Mouse (Mus musculus): ENCODE results near the gene Bak1.

Gene Bak1

DNA sequence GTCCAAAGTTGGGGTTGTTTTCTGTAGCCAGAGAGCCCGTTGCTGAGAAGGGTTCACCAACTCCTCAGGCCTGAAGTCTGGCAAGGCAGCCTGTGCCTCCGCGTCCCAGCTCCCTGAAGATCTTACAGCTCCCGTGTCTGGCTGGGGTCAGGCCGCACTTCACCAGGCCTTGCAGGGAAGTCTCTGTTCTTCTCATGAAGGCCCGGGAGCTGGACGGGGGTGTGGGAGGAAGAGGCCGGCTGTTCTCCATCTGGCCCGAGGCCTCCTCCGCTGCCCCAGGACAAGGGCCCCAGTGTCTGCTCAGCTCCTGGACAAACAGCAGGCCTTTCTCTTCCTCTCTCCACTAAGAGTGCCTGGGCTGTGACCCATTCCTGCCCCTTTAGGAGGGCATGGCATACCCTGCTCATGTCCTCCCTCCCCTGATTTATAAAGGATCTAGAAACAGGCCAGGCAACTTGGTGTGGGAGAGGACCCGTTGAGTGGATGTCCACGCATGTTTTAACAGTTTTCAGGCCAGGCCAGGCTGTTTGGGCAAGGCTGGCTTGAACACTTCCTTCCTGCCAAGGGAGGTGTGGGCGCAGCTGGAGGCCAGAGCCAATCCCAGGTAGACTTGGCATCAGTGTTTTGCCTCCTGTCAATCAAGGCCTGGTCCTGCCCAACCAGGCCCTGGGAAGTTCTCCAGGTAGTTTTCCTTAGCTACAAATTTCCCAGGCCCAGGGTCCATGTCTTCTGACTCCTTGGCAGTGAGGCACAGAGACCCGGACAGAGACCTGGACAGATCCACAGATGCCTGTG lies 19.8 kb upstream of the Bak1 start:
- no peak for DNase-seq (ENCODE audit: low spot score)

DNA sequence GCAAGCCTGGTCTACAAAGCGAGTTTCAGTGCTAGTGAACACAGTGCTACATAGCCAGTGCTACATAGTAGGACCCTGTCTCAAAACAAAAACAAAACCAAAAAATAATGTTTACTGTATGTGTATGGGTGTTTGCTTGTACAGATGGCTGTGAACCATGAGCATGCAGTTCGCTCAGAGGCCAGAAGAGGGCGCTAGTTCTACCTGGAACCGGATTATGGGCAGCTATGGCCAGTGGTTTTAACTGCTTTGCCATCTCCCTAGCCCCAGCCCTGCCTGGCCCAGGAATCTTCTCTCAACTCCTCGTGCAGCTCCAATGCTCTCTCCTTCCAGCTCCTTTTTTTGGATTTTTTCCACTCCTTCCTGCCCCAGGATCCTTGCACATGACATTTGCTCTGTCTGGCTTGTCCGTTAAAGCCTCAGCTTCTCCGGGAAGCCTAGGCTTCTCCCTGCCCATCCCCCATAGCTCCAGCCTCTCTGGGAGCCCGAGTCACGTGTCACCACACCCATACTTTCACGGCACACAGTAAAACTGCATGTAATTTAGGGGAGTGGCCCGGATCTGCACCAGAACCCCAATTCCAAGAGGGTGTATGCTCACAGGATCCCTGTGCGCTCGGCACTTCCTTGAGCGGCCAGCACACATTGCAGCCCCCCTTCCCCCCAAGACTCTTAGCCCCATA lies 19.1 kb upstream of the Bak1 start:
- no peak for DNase-seq (ENCODE audit: low spot score)

DNA sequence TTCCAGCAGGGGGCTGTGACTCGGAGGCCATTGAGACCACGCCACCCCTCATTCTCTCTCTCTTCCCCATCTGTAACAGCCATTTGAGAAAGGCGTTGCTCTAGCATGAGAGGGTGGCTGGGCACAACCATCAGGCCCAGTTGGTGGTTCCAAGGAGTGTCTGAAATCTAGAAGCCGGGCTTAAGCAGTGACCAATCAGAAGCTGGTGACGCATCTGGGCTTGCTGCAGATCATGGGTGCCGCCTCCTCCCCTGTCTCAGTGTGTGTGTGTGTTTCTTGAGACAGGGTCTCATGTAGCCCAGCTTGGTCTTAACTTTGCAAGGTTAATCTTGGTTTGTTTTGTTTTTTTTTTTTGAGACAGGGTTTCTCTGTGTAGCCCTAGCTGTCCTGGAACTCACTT lies 16.4 kb upstream of the Bak1 start:
- no peak for DNase-seq (ENCODE audit: low spot score)

DNA sequence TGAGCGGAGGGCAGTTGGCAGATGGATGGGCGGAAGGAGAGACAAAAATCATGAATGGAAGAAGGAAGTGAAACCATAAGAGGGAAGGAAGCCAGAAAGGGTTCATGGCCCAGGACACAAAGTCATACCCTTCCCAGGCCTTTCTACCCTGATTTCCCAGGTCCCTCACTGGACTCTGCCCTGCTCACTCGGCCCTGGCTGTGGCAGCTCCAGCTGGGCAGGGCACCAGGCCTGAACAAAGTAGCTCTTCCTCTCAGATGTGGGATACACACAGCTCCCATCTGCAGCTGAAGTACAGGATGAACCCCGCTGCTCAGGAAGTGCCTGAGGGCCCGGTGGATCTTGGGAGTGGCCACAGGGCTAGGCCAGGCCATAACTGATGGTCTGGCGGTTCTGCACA lies 14.0 kb upstream of the Bak1 start:
- no peak for DNase-seq (ENCODE audit: low spot score)

DNA sequence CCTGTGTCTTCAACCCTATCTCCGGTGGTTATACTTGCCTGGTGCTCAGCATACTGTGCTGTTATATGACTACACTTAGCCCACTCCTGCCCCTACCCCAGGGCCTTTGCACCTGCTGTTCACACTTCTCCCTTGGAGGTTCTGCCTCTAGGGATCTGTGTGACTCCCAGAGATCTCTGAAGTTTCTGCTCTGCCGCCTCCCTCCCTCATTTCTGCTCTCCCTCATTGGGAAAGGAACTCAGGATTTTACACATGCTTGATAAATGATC lies 12.9 kb upstream of the Bak1 start:
- no peak for DNase-seq (ENCODE audit: low spot score)

DNA sequence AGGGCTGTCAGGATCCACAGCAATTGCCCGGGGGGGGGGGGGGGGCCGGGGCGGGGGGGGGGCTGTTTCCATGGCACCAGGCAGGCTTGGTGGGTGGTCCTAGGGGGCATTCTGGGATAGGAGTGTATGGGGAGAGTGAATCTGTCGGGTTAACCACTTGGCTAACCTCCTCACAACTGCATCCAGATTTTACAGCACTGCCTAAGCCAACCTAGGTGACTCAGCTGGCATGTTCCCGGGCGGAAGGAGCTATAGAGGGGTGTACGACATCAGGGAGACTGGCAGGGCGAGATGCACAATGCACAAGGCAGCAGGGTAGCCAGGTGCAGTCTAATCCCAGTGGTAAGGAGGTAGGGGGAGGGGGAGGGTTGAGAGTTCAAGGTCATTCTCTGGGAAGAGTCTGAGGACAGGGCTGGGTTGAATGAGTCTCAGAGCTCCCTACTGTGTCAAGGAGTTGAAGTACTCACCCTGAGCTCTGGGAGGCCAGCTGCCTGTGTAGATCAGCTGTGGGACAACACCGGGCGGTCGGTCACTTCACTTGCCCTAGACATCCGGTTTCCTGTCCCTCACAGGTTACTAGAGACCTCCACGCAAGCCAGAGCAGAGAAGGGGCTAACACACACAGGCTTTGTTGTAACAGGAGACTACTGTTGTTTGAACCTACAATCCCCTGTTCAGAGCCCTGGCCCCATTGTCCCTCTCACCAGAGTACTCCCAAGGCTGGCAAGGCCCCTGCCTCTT lies 12.4 kb upstream of the Bak1 start:
- peak; percentile 58 for DNase-seq (ENCODE audit: low spot score)

DNA sequence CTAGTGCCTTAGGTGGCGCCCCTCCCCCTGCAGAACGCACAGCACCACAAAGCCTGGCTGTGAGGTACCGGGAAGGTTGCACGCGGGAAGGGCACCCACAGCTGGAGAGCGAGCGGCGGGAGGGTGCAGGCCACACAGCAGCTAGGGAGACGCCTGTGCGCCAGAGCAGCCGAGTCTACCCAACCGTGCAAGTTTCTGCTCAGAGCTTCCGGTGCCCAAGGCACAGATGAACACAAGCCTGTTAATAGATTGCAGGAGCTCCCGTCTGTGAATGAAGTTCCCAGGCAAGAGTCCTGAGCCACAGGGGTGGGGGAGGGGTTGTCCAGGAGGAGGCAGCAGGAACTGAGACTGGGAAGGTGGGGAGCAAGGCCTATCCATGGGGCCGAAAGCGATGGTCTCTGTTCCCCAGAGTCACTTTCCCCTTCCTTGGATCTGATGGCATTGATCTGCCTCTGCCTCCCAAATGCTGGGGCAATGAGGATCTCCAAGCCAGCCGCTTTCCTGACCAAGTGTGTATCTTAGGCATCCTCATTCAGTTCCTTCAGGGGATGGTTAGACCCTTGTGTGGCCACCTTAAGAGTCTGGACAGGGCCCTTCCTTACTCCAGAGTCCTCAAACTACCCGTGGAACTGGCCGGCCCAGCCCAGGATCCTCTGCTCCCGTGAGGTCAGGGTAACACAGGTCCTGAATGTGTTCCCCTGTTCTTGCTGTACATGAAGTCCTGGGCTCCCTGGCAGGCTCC lies 11.7 kb upstream of the Bak1 start:
- DNase-seq (ENCODE audit: low spot score), result peak; percentile 70

DNA sequence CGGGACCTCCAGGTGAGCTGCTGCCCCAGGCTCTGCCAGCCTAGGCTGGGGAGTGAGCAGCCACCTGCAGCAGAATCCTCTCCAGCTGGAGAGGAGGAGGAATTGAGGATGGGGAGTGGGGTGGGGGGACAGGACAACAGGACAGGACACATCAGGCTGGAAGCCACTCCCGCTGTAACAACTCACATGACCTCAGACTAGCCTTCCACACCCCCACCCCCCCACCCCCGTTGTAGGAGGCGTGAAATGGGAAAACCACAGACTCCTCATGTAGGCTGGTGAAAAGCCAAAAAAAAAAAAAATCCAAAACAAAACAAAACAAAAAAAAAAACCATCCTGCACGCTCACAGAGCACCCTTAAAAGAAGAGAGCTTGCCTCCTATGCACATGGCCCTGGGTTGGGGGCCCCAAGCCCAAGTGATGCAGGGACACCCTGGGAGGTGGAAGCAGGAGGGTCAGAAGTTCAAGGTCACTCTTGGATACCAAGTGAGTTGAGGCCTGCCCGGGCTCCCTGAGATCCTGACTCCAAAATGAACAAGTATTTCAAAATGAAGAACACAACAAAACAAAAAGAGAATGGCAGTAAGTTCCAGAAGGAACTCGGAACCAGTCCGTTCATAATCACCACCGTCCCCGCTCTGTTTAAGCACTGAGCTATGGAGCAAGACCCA lies 10.8 kb upstream of the Bak1 start:
- peak; percentile 40 for DNase-seq (ENCODE audit: low spot score)

DNA sequence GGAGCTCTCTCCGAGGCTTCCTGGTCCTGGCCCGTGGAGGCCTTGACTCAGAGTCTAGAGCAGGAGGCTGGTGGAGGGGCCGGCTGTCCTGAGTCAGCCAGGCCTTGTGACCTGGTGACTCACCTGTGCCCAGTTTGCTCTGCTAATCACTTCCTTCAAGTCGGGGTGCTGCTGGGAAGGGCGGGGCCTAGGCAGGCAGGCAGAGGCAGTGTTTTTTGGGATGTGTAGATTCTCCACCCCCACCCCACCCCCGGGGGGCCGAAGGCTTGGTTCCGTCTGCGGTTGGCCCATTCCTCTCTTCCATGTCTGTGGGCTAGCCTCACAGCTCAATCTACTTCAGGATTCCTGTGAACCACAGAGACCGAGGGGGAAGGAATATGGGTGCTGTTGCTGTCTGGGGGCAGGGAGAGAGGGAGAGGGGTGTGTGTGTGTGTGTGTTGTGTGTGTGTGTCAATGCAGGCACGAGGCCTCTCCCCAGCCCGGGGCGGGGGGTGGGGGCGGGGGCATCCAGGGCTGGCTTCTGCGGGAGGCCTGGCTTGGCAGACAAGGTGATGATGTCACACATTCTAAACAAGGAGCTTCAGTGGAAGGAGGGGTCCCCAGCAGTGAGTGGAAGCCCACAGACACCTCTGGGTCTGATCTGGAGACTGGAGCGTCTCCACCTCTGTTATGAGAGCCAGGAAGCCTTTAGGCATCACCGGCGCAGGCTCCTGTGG lies 9.7 kb upstream of the Bak1 start:
- peak; percentile 87 for DNase-seq (ENCODE audit: low spot score)

DNA sequence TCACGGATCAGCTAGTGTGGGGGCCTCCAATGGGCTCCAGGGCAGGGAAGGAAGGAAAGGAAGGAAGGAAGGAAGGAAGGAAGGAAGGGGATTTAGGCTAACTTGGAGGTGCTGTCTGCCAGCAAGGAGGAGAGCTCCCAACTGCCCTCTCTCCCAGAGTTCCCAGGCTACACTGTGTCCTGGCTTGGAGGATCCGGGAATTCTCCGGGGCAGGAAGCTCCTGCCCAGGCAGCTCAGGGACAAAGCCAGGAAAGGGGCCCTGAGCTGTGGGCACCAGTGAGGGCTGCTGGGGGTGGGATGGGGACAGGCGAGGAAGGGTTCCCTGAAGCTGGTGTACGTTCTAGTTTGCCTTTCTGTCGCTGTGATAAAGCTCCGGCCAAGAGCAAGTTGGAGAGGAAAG lies 7.7 kb upstream of the Bak1 start:
- DNase-seq (ENCODE audit: low spot score), result no peak

DNA sequence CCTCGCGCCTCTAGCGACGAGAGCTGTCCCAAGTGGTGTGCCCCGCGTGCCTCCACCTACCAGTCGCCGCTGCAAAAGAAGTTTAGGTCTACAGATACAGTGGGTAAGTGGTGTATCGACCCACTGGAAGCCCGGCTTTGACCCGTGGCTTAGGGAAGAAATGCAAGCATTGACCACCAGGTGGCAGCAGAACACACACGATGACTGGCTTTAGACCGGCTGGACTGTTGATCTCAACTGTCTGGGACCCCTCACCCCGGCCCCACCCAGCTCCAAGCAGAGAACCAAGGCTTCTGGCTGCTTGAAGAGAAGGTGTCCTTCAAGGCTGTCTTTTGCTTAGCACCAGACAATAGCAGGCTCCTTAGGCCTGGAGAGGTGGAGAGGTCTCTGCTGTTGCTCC lies 4.1 kb upstream of the Bak1 start:
- DNase-seq (ENCODE audit: low spot score), result peak; percentile 88

DNA sequence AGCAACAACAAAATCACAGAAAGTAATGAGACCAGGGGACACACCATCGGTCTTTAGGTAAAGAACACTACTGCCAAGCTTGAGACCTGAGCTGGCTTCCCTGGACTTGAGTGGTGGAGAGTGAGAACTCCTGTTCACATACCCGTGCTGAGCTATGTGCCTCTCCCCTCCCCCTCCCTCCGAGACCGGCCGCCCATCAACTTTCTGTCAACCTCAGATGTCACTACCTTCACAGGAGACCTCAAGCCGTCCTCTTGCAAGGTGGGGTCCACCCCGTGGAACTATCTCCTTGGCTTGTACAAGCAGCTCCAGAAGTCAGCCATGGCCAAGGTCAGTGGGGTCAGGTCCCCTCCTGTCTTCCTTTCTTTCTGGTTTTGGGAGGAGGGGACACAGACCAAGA lies 3.5 kb upstream of the Bak1 start:
- no peak for DNase-seq (ENCODE audit: low spot score)

DNA sequence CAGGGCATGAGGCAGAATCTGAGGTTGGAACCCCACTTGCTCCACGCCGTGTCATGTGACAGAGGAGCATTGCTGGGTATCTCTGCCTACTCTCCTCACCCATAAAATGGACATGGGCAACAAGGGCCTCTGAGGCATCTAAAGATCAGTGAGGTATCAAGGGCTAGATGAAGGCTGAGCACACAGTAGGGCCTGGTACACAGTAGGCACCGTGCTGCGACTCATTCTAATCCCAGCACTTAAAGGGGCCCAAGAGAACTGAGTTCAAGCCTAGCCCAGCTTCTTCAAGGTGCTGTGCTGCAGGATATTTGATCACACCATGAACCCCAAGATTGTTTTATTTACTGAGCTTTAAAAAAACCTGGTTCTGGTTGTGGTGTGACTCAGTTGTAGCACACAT lies 2.1 kb upstream of the Bak1 start:
- DNase-seq (ENCODE audit: low spot score), result no peak

DNA sequence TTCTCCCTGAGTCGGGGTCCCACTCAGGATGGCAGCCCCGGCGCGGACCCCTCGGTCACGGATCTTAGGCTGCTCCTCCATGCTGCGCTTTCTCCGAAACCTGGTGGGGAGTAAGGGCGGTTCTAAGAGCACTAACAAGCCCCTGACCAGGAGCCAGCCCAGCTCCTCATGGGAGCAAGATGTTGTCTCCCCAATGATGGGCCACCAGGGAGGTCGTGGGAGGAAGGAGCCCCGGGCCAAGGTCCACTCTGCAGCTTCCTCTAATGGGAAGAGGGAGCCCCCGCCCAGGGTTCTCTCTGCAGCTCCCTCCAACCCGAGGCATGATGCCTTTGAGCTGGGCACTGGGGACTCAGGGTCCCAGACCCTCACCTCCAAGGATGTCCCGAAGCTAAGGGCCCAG lies 622 bp upstream of the Bak1 start:
- no peak for DNase-seq (ENCODE audit: low spot score)

DNA sequence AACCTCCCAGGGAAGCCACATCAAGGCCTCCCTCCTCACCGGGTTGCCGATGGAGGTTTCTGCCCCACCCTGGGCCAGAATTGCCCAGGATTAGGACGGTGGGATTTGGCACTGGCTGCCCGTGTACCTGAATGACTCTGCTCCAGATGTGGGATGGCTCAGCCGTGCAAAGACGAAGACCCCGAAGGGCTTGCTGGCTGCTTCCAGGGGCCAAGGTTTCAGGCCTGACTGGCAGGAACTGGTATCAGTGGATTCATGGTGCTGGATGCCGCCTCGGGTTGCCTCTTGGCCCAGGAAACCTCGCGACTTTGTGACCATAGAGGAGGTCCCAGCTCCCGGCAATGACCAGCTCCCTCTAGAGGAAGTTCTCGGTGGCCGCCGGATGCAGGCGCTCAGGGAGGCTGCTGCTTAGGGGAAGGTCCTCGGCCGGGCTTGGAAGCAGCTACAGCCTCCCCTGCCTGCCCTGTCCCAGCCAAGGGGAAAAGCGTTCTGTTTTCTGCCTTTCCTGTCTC lies 469 bp downstream of the Bak1 start:
- peak; percentile 94 for DNase-seq (ENCODE audit: low spot score)

DNA sequence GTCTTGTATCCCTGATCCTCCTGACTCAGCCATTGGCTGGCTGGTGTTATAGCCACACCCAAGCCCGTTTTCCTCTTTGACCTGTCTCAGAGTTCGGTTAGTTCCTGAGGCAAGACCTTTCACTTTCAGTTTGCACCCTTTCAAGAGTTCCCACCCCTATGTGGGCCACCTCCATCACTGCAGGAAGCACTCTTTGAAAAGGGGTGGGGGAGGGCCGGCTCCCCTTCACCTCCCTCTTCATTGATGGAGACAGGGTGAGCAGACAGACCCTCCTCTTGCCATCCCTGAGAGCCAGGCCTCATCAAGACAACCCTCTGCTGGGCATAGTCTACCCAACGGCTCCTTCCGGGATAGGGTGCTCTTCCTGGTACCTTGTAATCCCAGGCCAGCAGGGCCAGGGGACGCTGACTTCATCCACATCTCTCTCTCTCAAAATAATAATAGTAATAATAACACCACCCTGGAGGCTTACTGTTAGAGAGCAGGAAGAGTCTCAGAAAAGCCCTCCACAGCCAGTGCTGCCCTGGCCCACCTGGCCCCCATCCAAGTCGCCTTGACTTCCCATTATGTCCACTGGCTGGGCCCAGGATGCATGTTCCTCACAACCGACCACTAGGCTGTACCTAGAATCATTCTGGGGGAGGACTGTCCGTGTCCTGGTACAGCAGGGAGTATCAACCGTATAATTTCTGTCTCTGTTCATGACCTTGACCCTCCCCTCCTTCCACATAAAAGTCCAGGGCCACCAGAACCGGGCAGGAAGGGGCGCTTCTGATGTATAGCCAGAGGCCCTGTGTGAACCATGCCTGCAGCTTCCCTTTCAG lies 1.1 kb downstream of the Bak1 start:
- peak; percentile 65 for DNase-seq (ENCODE audit: low spot score)

DNA sequence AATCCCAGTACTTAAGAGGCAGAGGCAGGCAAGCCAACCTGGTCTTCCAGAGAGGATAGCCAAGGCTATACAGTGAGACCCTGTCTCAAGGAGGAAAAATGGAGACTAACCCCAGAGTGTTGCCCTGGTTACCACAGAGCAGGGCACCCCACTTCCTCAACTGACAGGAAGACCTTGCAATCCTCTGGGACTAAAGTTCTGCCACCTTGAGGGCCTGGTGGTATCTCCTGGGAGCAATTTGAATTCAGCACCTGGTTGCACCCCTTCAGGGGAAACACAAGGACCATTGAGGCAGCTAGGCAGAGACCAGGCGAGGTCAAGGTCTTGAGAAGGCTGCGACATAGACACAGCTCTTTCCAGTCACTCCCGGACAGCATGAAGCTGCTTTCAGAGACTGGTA lies 2.9 kb downstream of the Bak1 start:
- no peak for DNase-seq (ENCODE audit: low spot score)

DNA sequence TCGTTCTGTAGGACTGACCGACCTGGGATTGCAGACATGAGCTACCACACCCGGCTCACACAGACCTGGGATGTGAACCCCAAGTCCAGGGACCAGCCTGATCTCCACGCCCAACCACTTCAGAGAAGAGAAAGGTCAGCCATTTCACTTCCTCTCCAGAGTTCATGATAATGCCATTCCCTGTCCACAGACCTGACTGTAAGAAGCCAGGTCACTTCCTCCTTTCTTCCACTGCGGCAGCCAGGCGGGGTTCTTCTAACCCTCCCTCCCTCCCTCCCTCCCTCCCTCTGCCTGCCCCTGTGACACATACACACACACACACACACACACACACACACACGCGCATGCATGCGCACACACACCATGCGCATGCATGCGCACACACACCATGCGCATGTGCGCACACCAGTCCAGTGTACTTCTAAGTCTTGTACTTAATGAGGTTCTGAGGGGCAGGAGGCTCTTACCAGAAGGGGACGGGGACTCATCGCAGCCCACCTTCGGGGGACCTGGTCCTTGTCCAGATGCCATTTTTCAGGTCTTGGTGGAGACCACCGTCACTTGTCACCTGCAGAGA lies 3.4 kb downstream of the Bak1 start:
- DNase-seq (ENCODE audit: low spot score), result no peak

DNA sequence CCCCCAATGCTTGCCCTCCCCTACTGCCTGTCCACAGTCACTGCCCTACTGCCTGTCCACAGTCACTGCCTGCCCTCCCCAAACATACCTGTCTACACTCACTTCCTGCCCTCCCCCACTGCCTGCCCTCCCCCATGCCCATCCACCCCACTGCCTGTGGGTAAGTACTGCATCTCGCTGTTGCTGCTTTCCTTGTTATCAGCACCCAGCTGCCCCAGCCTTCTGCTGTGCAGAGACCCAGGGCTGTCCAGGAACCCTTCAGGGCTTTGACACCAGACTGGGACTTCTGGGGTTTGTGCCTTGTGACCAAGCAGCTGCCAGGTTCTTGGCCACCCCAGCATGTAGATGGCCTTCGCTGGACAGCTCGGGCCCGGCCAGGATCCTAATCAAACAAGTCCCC lies 5.5 kb downstream of the Bak1 start:
- no peak for DNase-seq (ENCODE audit: low spot score)

DNA sequence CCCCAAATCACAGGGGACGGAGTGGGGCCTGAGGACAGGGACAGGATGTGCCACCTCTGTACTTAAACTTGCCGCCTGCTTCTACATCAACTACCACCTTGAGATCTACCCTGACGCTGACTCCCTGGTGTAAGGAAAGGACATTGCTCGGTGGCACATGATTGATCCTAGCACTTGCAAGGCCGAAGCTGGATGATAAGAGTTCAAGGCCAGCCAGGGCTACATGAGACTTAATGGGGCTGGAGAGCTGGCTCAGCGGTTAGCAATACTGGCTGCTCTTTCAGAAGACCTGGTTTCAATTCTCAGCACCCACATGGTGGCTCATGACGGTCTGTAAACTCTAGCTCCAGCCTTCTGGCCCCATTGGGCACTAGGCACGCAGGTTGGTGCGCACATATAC lies 7.1 kb downstream of the Bak1 start:
- DNase-seq (ENCODE audit: low spot score), result no peak

Data from MN1 (cell line).